In genomic region chr9:57522114-57522860, GRCm38 (mm10) we compare ENCODE assay signal across 8 mouse cellular contexts. TPM values are rescaled to one million over a fixed set of nuclear protein-coding genes. Genes with fewer than 3 reads are reported as not detected.
A peak's percentile ranks its signal among the peaks of the same experiment; 100 is the strongest.
DNase-seq lines count a peak whose midpoint lies in the region; ATAC-seq and TF ChIP-seq lines count a peak whose summit lies in the region.

No protein-coding gene starts in this region.

- H3K9me3 ChIP-seq in lung, embryonic 15.5 days = no peaks in the 10 kb centered on the region
- H3K9me3 ChIP-seq in embryonic facial prominence, embryonic 12.5 days = no peaks in the 10 kb centered on the region
- H3K9me3 ChIP-seq in intestine, postnatal 0 days (ENCODE audit: control insufficient read depth) = no peaks in the 10 kb centered on the region
- H3K9me3 ChIP-seq in neural tube, embryonic 15.5 days (replicated peaks) = no peaks in the 10 kb centered on the region

- intact Hi-C loops in gastrocnemius, postnatal 14 days (cut with DNase I; ENCODE audit: low total_unique reads) = no loop called here

- WGBS in lung, embryonic 15.5 days = 30% methylated on average over 7 of the region's 7 CpGs
- 48% methylated on average over 7 of the region's 7 CpGs for WGBS in embryonic facial prominence, embryonic 12.5 days
- WGBS in intestine, postnatal 0 days = 15% methylated on average over 7 of the region's 7 CpGs
- WGBS in neural tube, embryonic 15.5 days = 23% methylated on average over 7 of the region's 7 CpGs

- H3K4me3 ChIP-seq in lung, embryonic 15.5 days = peak overlapping the region; percentile 99
- H3K4me3 ChIP-seq in embryonic facial prominence, embryonic 12.5 days = peak overlapping the region; percentile 98
- H3K4me3 ChIP-seq in intestine, postnatal 0 days (ENCODE audit: low read depth, low read length) = peak overlapping the region; percentile 96
- H3K4me3 ChIP-seq in neural tube, embryonic 15.5 days (replicated peaks) = peak overlapping the region; percentile 95

- H3K27me3 ChIP-seq in lung, embryonic 15.5 days = no peaks in the 10 kb centered on the region
- no peaks in the 10 kb centered on the region for H3K27me3 ChIP-seq in embryonic facial prominence, embryonic 12.5 days
- no peaks in the 10 kb centered on the region for H3K27me3 ChIP-seq in intestine, postnatal 0 days (replicated peaks; ENCODE audit: control insufficient read depth, insufficient read depth, low read length)
- H3K27me3 ChIP-seq in neural tube, embryonic 15.5 days (replicated peaks) = no peaks in the 10 kb centered on the region

- H3K9ac ChIP-seq in lung, embryonic 15.5 days = peak overlapping the region; percentile 99
- H3K9ac ChIP-seq in embryonic facial prominence, embryonic 12.5 days = peak overlapping the region; percentile 97
- H3K9ac ChIP-seq in intestine, postnatal 0 days (ENCODE audit: low read depth, low read length) = peak overlapping the region; percentile 97
- peak overlapping the region; percentile 96 for H3K9ac ChIP-seq in neural tube, embryonic 15.5 days (replicated peaks)

- H3K36me3 ChIP-seq in lung, embryonic 15.5 days = no peaks in the 10 kb centered on the region
- H3K36me3 ChIP-seq in embryonic facial prominence, embryonic 12.5 days = no peaks in the 10 kb centered on the region
- H3K36me3 ChIP-seq in intestine, postnatal 0 days (ENCODE audit: control insufficient read depth, insufficient read depth) = no peaks in the 10 kb centered on the region; the same call in 1 of the 2 replicates
- H3K36me3 ChIP-seq in neural tube, embryonic 15.5 days = no peaks in the 10 kb centered on the region

- ATAC-seq in lung, embryonic 15.5 days (ENCODE audit: borderline replicate concordance, extremely low read depth, low FRiP score, low TSS enrichment) = no peak
- ATAC-seq in embryonic facial prominence, embryonic 12.5 days (ENCODE audit: insufficient number of reproducible peaks, insufficient read depth, low FRiP score, low TSS enrichment) = no peak
- no peak for ATAC-seq in intestine, postnatal 0 days
- ATAC-seq in neural tube, embryonic 15.5 days (ENCODE audit: low FRiP score) = no peak

- peak overlapping the region; percentile 72 for H3K4me2 ChIP-seq in lung, embryonic 15.5 days
- H3K4me2 ChIP-seq in embryonic facial prominence, embryonic 12.5 days (replicated peaks) = peak overlapping the region; percentile 85
- H3K4me2 ChIP-seq in intestine, postnatal 0 days (replicated peaks; ENCODE audit: low read depth) = peak overlapping the region; percentile 76
- H3K4me2 ChIP-seq in neural tube, embryonic 15.5 days = peak overlapping the region; percentile 75

- TF ChIP-seq CTCF in intestine, postnatal 0 days (IDR thresholded peaks at IDR 0.05; ENCODE audit: low read depth) = no peak

- no peak for DNase-seq in lung, adult 18-20 months
- DNase-seq in gastrocnemius, postnatal 4 days (ENCODE audit: low spot score in 2 of 2) = no peak
- no peak for DNase-seq in gastrocnemius, postnatal 14 days
- DNase-seq in adrenal gland, postnatal 36 days = no peak

- H3K4me1 ChIP-seq in lung, embryonic 15.5 days = peaks cover 17% of the 10 kb centered on the region
- H3K4me1 ChIP-seq in embryonic facial prominence, embryonic 12.5 days = peaks cover 14% of the 10 kb centered on the region
- peaks cover 21% of the 10 kb centered on the region; the same call in 1 of the 2 replicates for H3K4me1 ChIP-seq in intestine, postnatal 0 days (replicated peaks; ENCODE audit: control insufficient read depth, insufficient read depth, low read length)
- H3K4me1 ChIP-seq in neural tube, embryonic 15.5 days = peaks cover 43% of the 10 kb centered on the region

- 0 out of 2 replicates have a peak overlapping the region, but pooled peaks have one; percentile 93 for H3K27ac ChIP-seq in lung, embryonic 15.5 days
- no peak overlapping the region for H3K27ac ChIP-seq in embryonic facial prominence, embryonic 12.5 days
- peak overlapping the region; percentile 99 for H3K27ac ChIP-seq in intestine, postnatal 0 days (ENCODE audit: low read depth, low read length)
- H3K27ac ChIP-seq in neural tube, embryonic 15.5 days (replicated peaks) = peak overlapping the region; percentile 94

RNA-seq across cellular contexts. Expression of gene Cox5a, which starts 1.2 kb away (rescaled TPM):
- polyA plus RNA-seq in lung, embryonic 15.5 days (2015; fragmentation: Nextera tagmentation; extraction: Ambion mirVana) = 516 and 522 TPM in 2 replicates
- polyA plus RNA-seq in embryonic facial prominence, embryonic 12.5 days (2016; fragmentation: Nextera tagmentation; extraction: Ambion mirVana) = 531 and 547 TPM in 2 replicates
- polyA plus RNA-seq in intestine, postnatal 0 days (2015; fragmentation: Nextera tagmentation; extraction: Ambion mirVana) = 1,449 and 1,523 TPM in 2 replicates
- 949 and 1,085 TPM in 2 replicates for polyA plus RNA-seq in neural tube, embryonic 15.5 days (2015; fragmentation: Nextera tagmentation; extraction: Ambion mirVana)
- total RNA-seq in gastrocnemius, postnatal 4 days (2021) = 100 to 1,000 TPM; 639 to 672 TPM
- total RNA-seq in gastrocnemius, postnatal 14 days (2021) = 1,000 to 10,000 TPM; 1,175 to 1,382 TPM
- total RNA-seq in adrenal gland, postnatal 36 days (2021) = 100 to 1,000 TPM; 547 to 578 TPM

RNA-seq across cellular contexts. Expression of gene Fam219b, which starts 15.0 kb away (rescaled TPM):
- 23.1 and 23.2 TPM in 2 replicates for polyA plus RNA-seq in lung, embryonic 15.5 days (2015; fragmentation: Nextera tagmentation; extraction: Ambion mirVana)
- 23.1 and 24.0 TPM in 2 replicates for polyA plus RNA-seq in embryonic facial prominence, embryonic 12.5 days (2016; fragmentation: Nextera tagmentation; extraction: Ambion mirVana)
- polyA plus RNA-seq in intestine, postnatal 0 days (2015; fragmentation: Nextera tagmentation; extraction: Ambion mirVana) = 6.9 and 7.8 TPM in 2 replicates
- polyA plus RNA-seq in neural tube, embryonic 15.5 days (2015; fragmentation: Nextera tagmentation; extraction: Ambion mirVana) = 22.3 and 23.8 TPM in 2 replicates
- 10 to 100 TPM; 12.3 to 14.0 TPM for total RNA-seq in gastrocnemius, postnatal 4 days (2021)
- 1 to 10 TPM; 4.5 to 6.1 TPM for total RNA-seq in gastrocnemius, postnatal 14 days (2021)
- 10 to 100 TPM; 25.2 to 26.3 TPM for total RNA-seq in adrenal gland, postnatal 36 days (2021)

RNA-seq across cellular contexts. Expression of gene Rpp25, which starts 18.5 kb away (rescaled TPM):
- 2.2 and 2.9 TPM in 2 replicates for polyA plus RNA-seq in lung, embryonic 15.5 days (2015; fragmentation: Nextera tagmentation; extraction: Ambion mirVana)
- 0.89 and 1.6 TPM in 2 replicates for polyA plus RNA-seq in embryonic facial prominence, embryonic 12.5 days (2016; fragmentation: Nextera tagmentation; extraction: Ambion mirVana)
- polyA plus RNA-seq in intestine, postnatal 0 days (2015; fragmentation: Nextera tagmentation; extraction: Ambion mirVana) = 3.2 and 4.8 TPM in 2 replicates
- polyA plus RNA-seq in neural tube, embryonic 15.5 days (2015; fragmentation: Nextera tagmentation; extraction: Ambion mirVana) = 17.4 and 23.5 TPM in 2 replicates
- under 1 TPM in 1 of 2 experiments, not detected in 1; 0.26 TPM for total RNA-seq in gastrocnemius, postnatal 4 days (2021)
- total RNA-seq in gastrocnemius, postnatal 14 days (2021) = not detected
- total RNA-seq in adrenal gland, postnatal 36 days (2021) = 1 to 10 TPM; 1.4 to 4.0 TPM

RNA-seq across cellular contexts. Expression of gene Mpi, which starts 30.3 kb away (rescaled TPM):
- polyA plus RNA-seq in lung, embryonic 15.5 days (2015; fragmentation: Nextera tagmentation; extraction: Ambion mirVana) = 39.8 and 46.3 TPM in 2 replicates
- 55.5 and 57.8 TPM in 2 replicates for polyA plus RNA-seq in embryonic facial prominence, embryonic 12.5 days (2016; fragmentation: Nextera tagmentation; extraction: Ambion mirVana)
- polyA plus RNA-seq in intestine, postnatal 0 days (2015; fragmentation: Nextera tagmentation; extraction: Ambion mirVana) = 22.8 and 27.5 TPM in 2 replicates
- polyA plus RNA-seq in neural tube, embryonic 15.5 days (2015; fragmentation: Nextera tagmentation; extraction: Ambion mirVana) = 75.8 and 81.7 TPM in 2 replicates
- total RNA-seq in gastrocnemius, postnatal 4 days (2021) = 100 to 1,000 TPM; 112 to 115 TPM
- total RNA-seq in gastrocnemius, postnatal 14 days (2021) = 10 to 100 TPM; 69.8 to 87.0 TPM
- total RNA-seq in adrenal gland, postnatal 36 days (2021) = 10 to 100 TPM; 37.0 to 39.6 TPM

RNA-seq across cellular contexts. Expression of gene Scamp2, which starts 38.5 kb away (rescaled TPM):
- 60.9 and 61.2 TPM in 2 replicates for polyA plus RNA-seq in lung, embryonic 15.5 days (2015; fragmentation: Nextera tagmentation; extraction: Ambion mirVana)
- 53.5 and 56.2 TPM in 2 replicates for polyA plus RNA-seq in embryonic facial prominence, embryonic 12.5 days (2016; fragmentation: Nextera tagmentation; extraction: Ambion mirVana)
- polyA plus RNA-seq in intestine, postnatal 0 days (2015; fragmentation: Nextera tagmentation; extraction: Ambion mirVana) = 90.2 and 92.3 TPM in 2 replicates
- polyA plus RNA-seq in neural tube, embryonic 15.5 days (2015; fragmentation: Nextera tagmentation; extraction: Ambion mirVana) = 43.5 and 48.5 TPM in 2 replicates
- 10 to 100 TPM; 68.2 to 75.6 TPM for total RNA-seq in gastrocnemius, postnatal 4 days (2021)
- total RNA-seq in gastrocnemius, postnatal 14 days (2021) = 10 to 100 TPM; 44.2 to 45.0 TPM
- total RNA-seq in adrenal gland, postnatal 36 days (2021) = 10 to 100 TPM; 56.4 to 56.9 TPM
